Mouse (Mus musculus) lung, embryonic 14.5 days (tissue): Measurements from ENCODE around the gene Tmem181a. TPM values are rescaled to one million over a fixed set of nuclear protein-coding genes. Genes with fewer than 3 reads are reported as not detected.
"Not testable (repeated sequence)": the region's sequence is repeated elsewhere in the genome, so short reads cannot be mapped to it uniquely, and the experiment has no call there.

Source experiments
- ATAC-seq: fragments of 200-750 bp; cut with Nextera tagmentation; 2 replicates; pipeline ENCODE4 v1.8.0; 2017; ENCODE audit warnings: mild to moderate bottlenecking, moderate TSS enrichment, moderate library complexity; ENCODE audit not compliant: insufficient read depth
- DNase-seq: peaks from one replicate; pipeline ENCODE4 v3.0.0-alpha.2; 2015
- H3K27ac ChIP-seq: fragments of 300-500 bp; sonication (generic); 2 replicates; pipeline ENCODE4 v1.5.1; 2014; ENCODE audit warnings: low read depth, mild to moderate bottlenecking, moderate library complexity
- H3K27me3 ChIP-seq: fragments of 300-500 bp; sonication (generic); 2 replicates; pipeline ENCODE4 v1.6.1; 2014; ENCODE audit warnings: low read length, control low read depth; ENCODE audit not compliant: insufficient read depth
- H3K36me3 ChIP-seq: fragments of 300-500 bp; sonication (generic); 2 replicates; pipeline ENCODE4 v1.6.1; 2014; ENCODE audit warnings: control low read depth; ENCODE audit not compliant: insufficient read depth
- H3K4me1 ChIP-seq: fragments of 300-500 bp; sonication (generic); 2 replicates; pipeline ENCODE4 v1.6.1; 2014; ENCODE audit warnings: antibody characterized with exemption, control low read depth; ENCODE audit not compliant: insufficient read depth
- H3K4me2 ChIP-seq: fragments of 300-500 bp; sonication (generic); 2 replicates; pipeline ENCODE4 v1.6.1; 2014; ENCODE audit warnings: mild to moderate bottlenecking
- H3K4me3 ChIP-seq: fragments of 300-500 bp; sonication (generic); 2 replicates; pipeline ENCODE4 v1.5.1; 2014; ENCODE audit warnings: low read depth, low read length
- H3K9ac ChIP-seq: fragments of 300-500 bp; sonication (generic); 2 replicates; pipeline ENCODE4 v1.6.1; 2014
- H3K9me3 ChIP-seq: fragments of 300-500 bp; sonication (generic); 2 replicates; pipeline ENCODE4 v1.6.1; 2016; ENCODE audit warnings: low read depth, low read length, control low read depth
- CTCF ChIP-seq: IDR thresholded peaks from 2 replicates; pipeline ENCODE4 v1.5.1; 2016; ENCODE audit warnings: antibody characterized with exemption, low read depth
- WGBS: fragments of 180-500 bp; shearing (Covaris S2); extraction: QIAGEN DNeasy Blood & Tissue Kit; methylation state at CpG from one replicate; pipeline ENCODE4 v1.1.7; 2014; 5-methylcytosine and 5-hydroxymethylcytosine counted together
- polyA plus RNA-seq: library from polyadenylated mRNA; unstranded; fragments of >200 nt; fragmentation: Nextera tagmentation; extraction: Ambion mirVana; gene quantifications from 2 replicates; pipeline ENCODE4 v1.2.1, GENCODE M21; 2014

Gene Tmem181a
- 25.1 and 27.0 TPM in 2 replicates for polyA plus RNA-seq

DNA sequence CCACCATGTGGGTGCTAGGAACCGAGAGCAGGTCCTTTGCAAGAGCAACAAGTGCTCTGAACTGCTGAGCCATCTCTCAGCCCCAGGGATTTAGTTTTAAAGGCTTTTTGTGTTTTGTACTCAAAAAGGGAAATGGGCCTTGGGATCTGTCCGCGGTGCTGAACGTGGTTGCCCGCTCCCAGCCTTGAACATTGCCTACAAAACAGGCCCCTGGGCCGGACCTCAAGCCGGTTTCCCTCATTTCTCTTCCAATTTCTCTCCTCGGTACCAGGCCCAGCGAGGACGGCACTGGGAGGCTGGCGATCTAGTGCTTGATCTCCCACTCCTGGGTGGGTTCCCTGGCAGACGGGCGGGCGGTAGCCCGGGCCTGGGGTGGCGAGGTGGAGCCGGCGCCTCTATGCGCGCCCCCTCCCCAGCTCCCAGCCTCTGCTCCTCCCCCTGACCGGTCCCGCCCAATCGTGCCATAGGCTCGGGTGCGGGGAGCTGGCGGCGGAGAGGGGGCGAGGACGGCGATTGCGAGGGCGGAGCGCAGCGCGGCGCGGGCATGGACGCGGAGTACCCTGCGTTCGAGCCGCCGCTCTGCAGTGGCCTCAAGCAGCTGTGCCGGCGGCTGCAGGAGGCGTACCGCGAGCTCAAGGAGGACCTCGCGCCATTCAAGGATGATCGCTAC lies at the start of gene Tmem181a:
TSS of gene Tmem181a (plus strand) at position 461 of the 670 bp plus-strand sequence.
- not testable (repeated sequence) for H3K9me3 ChIP-seq, H3K36me3 ChIP-seq, H3K27me3 ChIP-seq, H3K4me1 ChIP-seq, H3K9ac ChIP-seq, H3K4me3 ChIP-seq, H3K27ac ChIP-seq, DNase-seq
- H3K4me2 ChIP-seq: peak within 1 kb of the TSS; percentile 44; the same call in 1 of the 2 replicates
- ATAC-seq: peak; percentile 76; the same call in 1 of the 2 replicates
- 2% methylated on average over 10 of the region's 51 CpGs for WGBS

GRCm38 (mm10) chr17:6211721-6212120 lies 44.9 kb upstream of the Tmem181a start:
- Histone ChIP-seq H3K4me1 (no peaks in the 10 kb centered on the region), H3K27ac (no peak overlapping the region), H3K27me3 (no peaks in the 10 kb centered on the region), H3K4me2 (no peak overlapping the region), H3K9me3 (no peaks in the 10 kb centered on the region), H3K36me3 (peaks cover 48% of the 10 kb centered on the region), H3K4me3 (no peak overlapping the region), H3K9ac (no peak overlapping the region)
- WGBS: 77% methylated on average over 1 of the region's 1 CpGs
- DNase-seq (no peak), ATAC-seq (no peak)
- TF ChIP-seq CTCF: no peak

DNA sequence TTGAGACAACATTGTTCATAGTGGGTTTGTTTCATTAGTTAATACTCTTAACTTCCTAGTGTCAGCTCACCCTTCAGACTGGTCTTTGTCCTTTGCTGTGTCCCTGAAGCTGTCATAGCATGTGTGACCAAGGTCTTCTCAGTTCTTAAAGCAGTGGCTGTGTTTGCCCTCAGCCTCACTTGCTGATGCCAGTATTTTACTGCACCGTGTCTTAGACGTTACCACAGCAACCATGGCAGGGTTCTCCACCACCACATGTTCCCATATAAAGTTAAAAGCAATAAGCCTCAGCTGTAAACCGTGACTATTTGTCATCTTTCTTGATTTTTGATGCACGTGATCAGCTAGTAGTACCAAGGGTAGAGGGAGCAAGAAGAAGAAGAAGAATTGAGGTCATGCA lies 41.0 kb upstream of the Tmem181a start:
- no peaks in the 10 kb centered on the region for H3K27me3 ChIP-seq
- H3K36me3 ChIP-seq: peaks cover 40% of the 10 kb centered on the region
- DNase-seq (no peak), ATAC-seq (no peak)
- H3K4me3 ChIP-seq: no peak overlapping the region
- WGBS: 82% methylated on average over 4 of the region's 4 CpGs
- H3K4me2 ChIP-seq: no peak overlapping the region
- H3K27ac ChIP-seq: no peak overlapping the region
- TF ChIP-seq CTCF: no peak
- no peaks in the 10 kb centered on the region for H3K4me1 ChIP-seq
- H3K9ac ChIP-seq: no peak overlapping the region
- no peaks in the 10 kb centered on the region for H3K9me3 ChIP-seq

- Histone ChIP-seq H3K27me3 (no peaks in the 10 kb centered on the region), H3K36me3 (peaks cover 37% of the 10 kb centered on the region), H3K27ac (no peak overlapping the region), H3K9me3 (no peaks in the 10 kb centered on the region), H3K4me3 (no peak overlapping the region), H3K4me1 (no peaks in the 10 kb centered on the region), H3K4me2 (no peak overlapping the region), H3K9ac (no peak overlapping the region)
- WGBS: 88% methylated on average over 10 of the region's 10 CpGs
- TF ChIP-seq CTCF: no peak
- DNase-seq (no peak), ATAC-seq (no peak)
Observed at GRCm38 (mm10) chr17:6216514-6216913, 40.1 kb upstream of the Tmem181a start.

DNA sequence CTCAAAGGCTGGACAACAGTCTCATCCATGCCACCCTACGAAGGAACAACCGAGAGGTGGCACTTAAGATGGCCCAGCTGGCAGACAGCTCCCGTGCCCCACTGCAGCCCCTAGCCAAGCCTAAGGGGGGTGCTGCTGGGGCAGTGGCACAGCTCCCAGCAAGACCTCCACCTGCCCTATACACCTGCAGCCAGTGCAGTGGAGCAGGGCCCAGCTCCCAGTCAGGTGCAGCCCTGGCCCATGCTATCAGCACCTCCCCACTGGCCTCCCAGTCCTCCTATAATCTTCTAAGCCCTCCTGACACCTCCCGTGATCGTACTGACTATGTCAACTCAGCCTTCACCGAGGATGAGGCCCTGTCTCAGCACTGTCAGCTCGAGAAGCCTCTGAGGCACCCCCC lies 24.0 kb upstream of the Tmem181a start:
- H3K27ac ChIP-seq, H3K36me3 ChIP-seq, ATAC-seq, H3K4me3 ChIP-seq, H3K4me2 ChIP-seq, H3K9me3 ChIP-seq, DNase-seq, H3K4me1 ChIP-seq, H3K9ac ChIP-seq, H3K27me3 ChIP-seq: not testable (repeated sequence)
- WGBS: no CpG with 5 or more reads among the region's 7 CpGs

DNA sequence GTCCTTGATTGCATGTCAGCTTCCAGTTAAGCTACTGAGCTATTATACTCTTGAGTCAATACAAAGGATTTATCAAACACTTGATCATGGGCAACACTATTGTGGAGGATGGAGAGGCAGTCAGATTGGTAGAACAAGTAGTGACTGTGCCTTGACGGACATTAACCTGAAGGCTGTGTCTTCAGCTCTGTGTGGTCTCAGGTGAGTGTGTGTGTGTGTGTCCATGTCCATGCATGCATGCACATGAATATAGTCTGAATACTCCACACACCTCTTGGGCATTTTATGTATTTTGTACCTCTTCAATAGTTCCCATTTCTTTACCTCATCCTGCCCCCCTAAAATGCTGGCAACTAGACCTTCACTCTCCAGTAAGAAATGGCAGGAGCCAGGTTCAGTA lies 5.4 kb upstream of the Tmem181a start:
- not testable (repeated sequence) for H3K36me3 ChIP-seq, H3K4me1 ChIP-seq, H3K9ac ChIP-seq, H3K4me3 ChIP-seq, H3K27me3 ChIP-seq, DNase-seq, H3K4me2 ChIP-seq, H3K9me3 ChIP-seq, H3K27ac ChIP-seq, ATAC-seq
- 80% methylated on average over 1 of the region's 1 CpGs for WGBS

DNA sequence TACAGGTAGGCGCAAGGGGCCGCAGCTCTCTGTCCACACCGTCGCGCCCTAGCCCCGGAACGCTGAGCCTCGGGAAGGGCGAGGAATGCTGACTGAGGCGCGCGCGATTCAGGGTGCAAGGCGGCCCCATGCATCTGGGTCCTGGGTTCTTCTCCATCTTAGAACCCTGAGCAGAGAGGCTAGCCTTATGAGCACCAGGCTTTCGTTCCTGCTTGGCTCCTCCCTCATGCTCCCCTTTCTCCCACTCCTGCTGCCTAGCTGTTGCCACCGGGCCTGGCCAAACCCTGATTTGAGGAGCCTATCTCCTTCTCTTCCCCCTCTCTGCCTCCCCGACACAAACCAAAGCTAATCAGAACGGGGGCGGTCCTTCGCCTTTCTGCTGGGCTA lies 403 bp downstream of the Tmem181a start:
- H3K4me1 ChIP-seq, H3K9me3 ChIP-seq, H3K4me3 ChIP-seq, H3K27ac ChIP-seq, ATAC-seq, H3K9ac ChIP-seq, H3K36me3 ChIP-seq, DNase-seq, H3K27me3 ChIP-seq: not testable (repeated sequence)
- 4% methylated on average over 17 of the region's 20 CpGs for WGBS
- peak overlapping the region; percentile 44; the same call in 1 of the 2 replicates for H3K4me2 ChIP-seq

- 1% methylated on average over 65 of the region's 84 CpGs for WGBS
- H3K4me2 ChIP-seq: peak overlapping the region; percentile 60
- H3K36me3 ChIP-seq, H3K9me3 ChIP-seq, H3K4me1 ChIP-seq, H3K27ac ChIP-seq, H3K27me3 ChIP-seq: not testable (repeated sequence)
- DNase-seq (peak; percentile 19), ATAC-seq (peak; percentile 89)
- H3K4me3 ChIP-seq: peak overlapping the region; percentile 49
- H3K9ac ChIP-seq: peak overlapping the region; percentile 51
Observed at GRCm38 (mm10) chr17:6269876-6270831, 13.5 kb downstream of the Tmem181a start.

DNA sequence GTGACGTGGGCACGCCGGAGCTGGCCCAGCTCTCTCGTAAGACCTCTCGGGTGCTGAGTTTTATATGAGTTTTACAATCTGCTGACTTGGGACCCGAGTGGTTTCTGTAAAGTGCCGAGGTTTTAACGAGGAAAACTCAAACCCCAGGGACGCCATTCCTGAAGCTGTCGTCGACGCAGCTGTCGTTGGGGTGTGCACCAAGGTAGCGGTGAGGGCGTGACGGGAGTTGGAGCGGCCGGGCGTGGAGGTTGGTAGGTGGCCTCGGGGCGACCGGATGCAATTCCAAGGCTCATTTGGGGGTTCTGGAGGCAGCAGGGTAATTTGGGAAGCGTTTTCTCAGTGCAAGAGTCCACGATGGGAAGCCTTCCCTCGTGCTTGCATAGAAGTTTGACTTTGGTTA lies 14.2 kb downstream of the Tmem181a start:
- H3K4me1 ChIP-seq, H3K9me3 ChIP-seq, H3K27me3 ChIP-seq, H3K27ac ChIP-seq, H3K36me3 ChIP-seq: not testable (repeated sequence)
- ATAC-seq (peak; percentile 13; the same call in 1 of the 2 replicates), DNase-seq (peak; percentile 45)
- H3K9ac ChIP-seq: peak overlapping the region; percentile 51
- H3K4me3 ChIP-seq: peak overlapping the region; percentile 49
- H3K4me2 ChIP-seq: peak overlapping the region; percentile 60
- WGBS: under 1% methylated on average over 23 of the region's 25 CpGs

GRCm38 (mm10) chr17:6271970-6272369 lies 15.3 kb downstream of the Tmem181a start:
- not testable (repeated sequence) for H3K27ac ChIP-seq, H3K9me3 ChIP-seq, H3K36me3 ChIP-seq, H3K9ac ChIP-seq, H3K4me3 ChIP-seq, DNase-seq, H3K27me3 ChIP-seq, H3K4me1 ChIP-seq, H3K4me2 ChIP-seq, ATAC-seq
- WGBS: 76% methylated on average over 6 of the region's 6 CpGs
